Mouse (Mus musculus) megakaryocyte, embryonic 14.5 days (primary cell): Measurements from ENCODE around the gene Dpp6. TPM values are rescaled to one million over a fixed set of nuclear protein-coding genes. Genes with fewer than 3 reads are reported as not detected.

Experiments used
- H3K27me3 ChIP-seq: replicated peaks from 2 replicates; pipeline ENCODE3; 2012; ENCODE audit warnings: inconsistent platforms
- H3K36me3 ChIP-seq: replicated peaks from 2 replicates; pipeline ENCODE3; 2012; ENCODE audit warnings: low read length, inconsistent platforms, mixed read lengths
- H3K4me1 ChIP-seq: 2 replicates; pipeline ENCODE4 v1.6.1; 2012; ENCODE audit warnings: inconsistent platforms
- H3K4me3 ChIP-seq: replicated peaks from 2 replicates; pipeline ENCODE3; 2012; ENCODE audit warnings: moderate library complexity, mild to moderate bottlenecking, inconsistent platforms
- H3K9me3 ChIP-seq: 2 replicates; pipeline ENCODE4 v1.6.1; 2012; ENCODE audit warnings: inconsistent platforms
- FLI1 ChIP-seq: IDR thresholded peaks from 2 replicates; pipeline ENCODE4 v1.6.1; 2012; ENCODE audit warnings: low read length, inconsistent platforms, mixed read lengths
- GATA1 ChIP-seq: IDR thresholded peaks from 3 replicates; pipeline ENCODE4 v1.6.1; 2012; ENCODE audit warnings: mixed read lengths, low read length, inconsistent platforms, borderline replicate concordance
- polyA plus RNA-seq: library from polyadenylated mRNA; stranded (reverse); fragments of >175 nt; gene quantifications from 2 replicates; pipeline ENCODE4 v1.2.3, GENCODE M21; 2012; ENCODE audit warnings: low replicate concordance; ENCODE audit not compliant: insufficient read depth

Gene Dpp6
- polyA plus RNA-seq, 1 experiment = 0.12 TPM

DNA sequence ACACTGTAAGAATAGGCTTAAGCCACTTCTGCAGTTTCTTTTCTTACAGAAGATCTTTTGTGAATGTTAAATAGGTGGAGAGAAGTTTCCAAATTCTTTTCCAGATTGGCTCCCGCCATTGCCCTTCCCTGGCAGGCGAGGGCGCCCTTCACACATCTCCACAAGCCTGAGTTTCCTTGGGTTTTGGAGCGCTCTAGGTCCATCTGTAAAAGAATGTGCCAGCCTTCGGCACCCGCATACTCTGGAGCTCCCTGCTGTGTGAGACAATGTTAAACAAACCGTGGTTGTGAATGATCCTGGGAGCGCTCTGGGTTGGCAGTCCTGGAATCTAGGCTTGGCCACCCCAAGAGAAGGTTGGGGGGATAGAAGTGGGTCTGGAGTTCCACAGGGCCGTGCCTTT is 86.8 kb downstream of the Dpp6 start:
- 0 out of 2 replicates have a peak, but pooled peaks cover 3% of the 10 kb centered on the region for H3K9me3 ChIP-seq
- H3K4me3 ChIP-seq = no peak overlapping the region
- TF ChIP-seq GATA1 (no peak), FLI1 (no peak)
- peaks cover 14% of the 10 kb centered on the region for H3K27me3 ChIP-seq
- 0 out of 2 replicates have a peak, but pooled peaks cover 3% of the 10 kb centered on the region for H3K4me1 ChIP-seq
- H3K36me3 ChIP-seq = no peaks in the 10 kb centered on the region

DNA sequence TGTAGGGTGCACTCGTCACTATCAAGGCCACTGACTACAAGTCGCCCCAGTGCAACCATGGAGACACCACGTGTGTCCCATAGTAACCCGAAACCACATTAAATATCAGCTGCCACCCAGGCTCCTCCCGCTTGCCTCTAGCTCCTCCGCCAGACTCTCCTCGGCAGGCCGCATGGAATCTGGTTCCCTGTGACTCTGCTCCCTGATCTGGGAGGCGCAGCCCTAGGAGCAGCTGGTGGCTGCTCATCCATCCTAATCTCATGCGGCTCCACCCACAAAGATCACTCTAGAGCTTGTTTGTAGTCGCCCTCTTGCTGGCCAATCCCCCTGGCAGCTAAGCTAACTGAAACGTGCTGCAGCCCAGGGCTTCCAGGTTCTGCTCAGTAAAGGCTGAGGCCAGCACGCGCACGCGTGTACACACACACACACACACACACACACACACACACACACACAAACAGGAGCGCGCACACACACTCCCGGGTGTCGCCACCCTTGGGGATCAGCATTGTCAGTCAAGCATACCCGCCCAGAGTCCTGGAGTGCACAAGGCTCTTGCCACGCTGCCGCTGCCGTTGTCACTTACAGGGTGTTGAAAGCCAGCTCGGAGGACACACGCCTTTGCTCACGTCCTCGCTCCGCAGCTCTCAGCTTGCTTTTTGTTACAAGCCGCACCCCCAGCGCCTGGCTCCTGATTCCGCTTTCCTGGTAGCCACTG is 87.5 kb downstream of the Dpp6 start:
- Histone ChIP-seq H3K36me3 (no peaks in the 10 kb centered on the region), H3K27me3 (peaks cover 14% of the 10 kb centered on the region), H3K9me3 (0 out of 2 replicates have a peak, but pooled peaks cover 3% of the 10 kb centered on the region), H3K4me3 (peak overlapping the region; percentile 48), H3K4me1 (0 out of 2 replicates have a peak, but pooled peaks cover 3% of the 10 kb centered on the region)
- TF ChIP-seq GATA1 (no peak), FLI1 (no peak)

DNA sequence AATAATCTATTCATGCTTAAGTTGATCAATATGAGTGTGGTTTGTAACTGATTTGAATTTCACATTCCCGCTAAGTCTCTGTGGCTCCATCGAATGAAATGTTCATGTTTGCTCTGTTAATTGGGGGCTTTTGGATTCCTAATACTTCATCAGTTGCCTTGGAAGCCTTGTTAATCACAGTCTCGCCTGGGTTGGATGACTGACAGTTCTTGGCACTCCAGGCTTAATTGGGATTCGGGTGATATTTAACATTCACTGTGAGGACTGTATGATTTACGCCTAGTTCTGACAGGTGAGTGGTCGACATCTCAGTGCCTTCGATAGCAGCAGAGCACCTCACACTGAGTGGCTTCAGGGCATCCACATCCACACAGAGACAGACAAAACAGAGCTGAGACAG is 90.1 kb downstream of the Dpp6 start:
- Histone ChIP-seq H3K36me3 (no peaks in the 10 kb centered on the region), H3K9me3 (peaks cover 12% of the 10 kb centered on the region), H3K4me1 (0 out of 2 replicates have a peak, but pooled peaks cover 3% of the 10 kb centered on the region), H3K4me3 (no peak overlapping the region), H3K27me3 (peaks cover 14% of the 10 kb centered on the region)
- TF ChIP-seq GATA1 (no peak), FLI1 (no peak)

DNA sequence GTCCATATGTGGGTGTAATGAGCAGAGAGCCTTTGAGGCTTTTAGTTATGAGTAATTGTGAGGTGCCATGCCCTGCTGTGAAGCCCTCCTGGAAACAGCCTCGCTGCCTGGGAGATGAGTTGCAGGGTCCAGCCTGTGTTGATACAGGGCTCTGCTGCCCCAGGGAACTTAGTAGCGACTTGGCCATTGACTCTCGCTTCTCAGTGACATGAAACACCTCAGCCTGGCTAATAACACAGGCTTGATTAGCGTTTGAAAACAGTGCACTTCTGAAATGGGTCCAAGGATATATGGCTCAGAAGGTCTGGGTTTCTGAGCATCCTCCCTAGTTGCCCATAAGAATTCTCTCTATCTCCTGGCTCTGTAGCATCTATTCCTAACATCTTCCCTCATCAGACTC is 91.6 kb downstream of the Dpp6 start:
- peaks cover 14% of the 10 kb centered on the region for H3K27me3 ChIP-seq
- TF ChIP-seq FLI1 (no peak), GATA1 (no peak)
- peaks cover 12% of the 10 kb centered on the region for H3K9me3 ChIP-seq
- H3K4me1 ChIP-seq = 0 out of 2 replicates have a peak, but pooled peaks cover 3% of the 10 kb centered on the region
- no peak overlapping the region for H3K4me3 ChIP-seq
- H3K36me3 ChIP-seq = no peaks in the 10 kb centered on the region

DNA sequence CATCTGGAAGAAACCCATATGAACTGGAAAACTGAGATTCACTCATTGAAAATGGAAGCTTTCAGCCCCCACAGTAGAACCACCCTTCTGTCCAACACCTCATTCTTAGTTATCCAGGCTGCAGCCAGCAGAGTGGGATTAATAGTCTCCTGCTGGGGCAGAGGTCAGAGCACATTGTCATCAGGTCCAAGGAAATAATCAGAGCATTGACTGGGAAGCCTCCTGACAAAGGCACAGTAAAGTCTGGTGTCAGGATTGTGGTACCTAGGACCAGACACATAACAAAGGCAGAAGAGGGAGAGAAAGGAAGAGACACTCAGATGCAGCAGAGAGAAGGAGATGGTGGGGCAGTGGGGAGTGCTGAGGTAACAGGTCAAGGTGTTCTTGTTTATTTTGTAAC is 93.3 kb downstream of the Dpp6 start:
- H3K4me3 ChIP-seq = no peak overlapping the region
- H3K4me1 ChIP-seq = no peaks in the 10 kb centered on the region
- peaks cover 8% of the 10 kb centered on the region for H3K9me3 ChIP-seq
- no peaks in the 10 kb centered on the region for H3K27me3 ChIP-seq
- H3K36me3 ChIP-seq = no peaks in the 10 kb centered on the region
- TF ChIP-seq GATA1 (no peak), FLI1 (no peak)

DNA sequence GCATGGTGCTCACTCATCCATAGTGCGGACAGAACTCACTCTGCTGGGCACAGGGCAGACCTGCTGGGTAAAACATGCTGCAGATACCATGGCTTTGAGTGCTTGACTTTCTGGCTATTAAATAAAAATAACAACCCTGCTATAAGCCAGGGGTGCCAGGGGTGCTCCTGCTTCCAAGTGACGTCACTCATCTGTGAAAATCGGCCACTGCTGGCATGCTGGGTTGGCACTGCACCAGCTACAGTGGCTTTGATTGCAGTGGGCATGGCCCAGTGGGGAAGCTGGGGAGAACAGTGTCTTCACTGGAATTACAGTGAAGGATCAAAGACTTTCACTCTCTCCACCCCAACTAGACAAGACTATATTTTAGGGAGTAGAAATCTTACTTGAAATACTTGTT is 95.0 kb downstream of the Dpp6 start:
- TF ChIP-seq GATA1 (no peak), FLI1 (no peak)

DNA sequence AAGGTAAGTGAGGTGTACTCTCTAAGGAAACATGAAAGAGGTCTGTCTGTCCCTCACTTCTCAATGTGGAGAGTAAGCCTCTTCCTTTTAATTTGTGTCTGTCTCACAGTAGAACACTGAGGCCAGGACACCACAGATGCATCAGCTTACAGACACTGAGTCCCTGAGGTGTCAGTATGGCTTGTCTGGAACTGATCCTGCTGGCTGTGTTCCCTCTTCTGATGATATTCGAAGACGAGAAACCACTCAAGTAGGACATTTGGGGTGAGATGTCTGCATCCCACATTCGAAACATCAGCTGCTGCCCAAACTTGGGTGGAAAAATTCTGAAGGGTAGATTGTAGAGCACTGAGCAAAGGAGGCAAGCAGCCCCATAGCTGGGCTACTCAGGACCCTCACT is 101.8 kb downstream of the Dpp6 start:
- Histone ChIP-seq H3K9me3 (peaks cover 13% of the 10 kb centered on the region; the same call in 1 of the 2 replicates), H3K4me3 (no peak overlapping the region), H3K27me3 (no peaks in the 10 kb centered on the region), H3K36me3 (no peaks in the 10 kb centered on the region), H3K4me1 (no peaks in the 10 kb centered on the region)
- TF ChIP-seq FLI1 = no peak
- TF ChIP-seq GATA1 = no peak

More for the DNA sequence above, 95.0 kb downstream of the Dpp6 start:
- H3K4me3 ChIP-seq = peak overlapping the region; percentile 16
- no peaks in the 10 kb centered on the region for H3K4me1 ChIP-seq
- peaks cover 11% of the 10 kb centered on the region for H3K9me3 ChIP-seq
- H3K36me3 ChIP-seq = no peaks in the 10 kb centered on the region
- H3K27me3 ChIP-seq = no peaks in the 10 kb centered on the region

DNA sequence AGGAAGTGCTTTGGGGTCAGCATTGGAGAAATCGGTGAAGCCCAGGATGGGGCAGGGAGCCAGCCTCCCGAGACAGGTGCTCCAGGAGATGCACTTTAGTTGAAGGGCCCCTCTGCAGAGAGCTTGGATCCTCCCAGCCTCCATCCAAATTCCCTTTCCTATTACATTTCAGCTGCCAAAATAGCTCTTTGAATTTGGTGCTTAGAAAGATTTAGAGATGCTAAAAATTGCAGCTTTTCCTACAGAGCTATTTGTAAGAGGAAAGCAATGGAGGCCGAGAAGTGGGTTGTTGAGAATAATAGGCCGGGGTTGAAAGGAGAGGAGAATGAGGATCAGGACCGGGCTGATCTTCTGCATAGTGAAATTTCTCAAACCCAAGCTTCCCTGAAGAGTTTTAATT is 107.5 kb downstream of the Dpp6 start:
- Histone ChIP-seq H3K4me3 (no peak overlapping the region), H3K27me3 (no peaks in the 10 kb centered on the region), H3K4me1 (no peaks in the 10 kb centered on the region), H3K9me3 (peaks cover 19% of the 10 kb centered on the region), H3K36me3 (no peaks in the 10 kb centered on the region)
- no peak for TF ChIP-seq FLI1
- no peak for TF ChIP-seq GATA1

DNA sequence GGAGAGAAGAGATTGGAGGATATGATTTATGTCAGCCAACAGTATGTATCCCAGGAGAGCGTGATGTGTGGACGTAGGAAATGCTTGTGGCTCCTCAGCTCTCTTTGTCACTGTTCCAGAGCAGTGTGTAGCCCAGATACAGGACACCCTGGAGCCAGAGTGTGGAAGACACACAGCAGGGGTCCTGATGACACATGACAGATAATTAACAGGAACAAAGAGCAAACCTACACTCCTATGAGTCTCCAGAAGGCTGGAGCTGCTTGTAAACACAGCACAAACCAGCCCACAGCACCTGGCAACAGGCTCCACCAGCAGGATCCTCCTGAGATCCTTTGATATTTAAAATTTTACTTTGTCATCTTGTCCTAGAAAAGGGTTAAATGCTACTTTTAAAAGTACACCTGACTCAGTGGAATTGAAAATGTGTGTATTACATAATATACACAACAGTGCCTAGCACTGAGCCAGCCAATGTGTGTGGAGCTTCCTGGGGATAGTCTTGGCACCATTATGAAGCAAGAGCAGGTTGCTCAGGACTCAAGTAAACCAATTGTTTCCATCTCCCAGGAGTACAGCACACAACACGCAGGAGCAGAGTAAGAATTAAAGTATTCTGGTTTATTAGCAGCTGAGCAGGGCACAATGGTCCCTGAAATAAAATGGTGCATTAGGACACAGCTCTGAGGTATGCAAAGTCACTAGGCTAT is 115.6 kb downstream of the Dpp6 start:
- peaks cover 43% of the 10 kb centered on the region for H3K9me3 ChIP-seq

DNA sequence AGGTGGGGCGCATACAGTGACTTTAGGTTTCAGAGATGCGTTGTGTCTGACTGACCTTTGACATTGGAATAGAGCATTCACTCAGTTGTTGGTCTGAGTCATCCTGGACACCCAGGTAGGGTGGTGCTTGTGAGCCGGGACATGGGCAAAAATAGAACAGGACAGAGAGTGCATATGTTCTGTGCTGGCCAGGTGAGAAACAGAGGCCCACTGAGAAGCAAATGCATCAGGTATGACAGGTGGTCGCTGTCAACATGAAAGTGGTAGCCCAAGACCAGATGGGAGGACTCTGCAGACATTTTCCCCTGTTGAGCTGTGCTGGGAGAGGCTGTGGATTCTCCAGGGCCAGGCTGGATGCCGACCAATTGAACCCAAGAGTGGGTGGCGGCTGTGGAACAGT is 117.9 kb downstream of the Dpp6 start:
- Histone ChIP-seq H3K4me1 (no peaks in the 10 kb centered on the region), H3K9me3 (peaks cover 33% of the 10 kb centered on the region), H3K36me3 (no peaks in the 10 kb centered on the region), H3K4me3 (no peak overlapping the region), H3K27me3 (no peaks in the 10 kb centered on the region)
- TF ChIP-seq GATA1 (no peak), FLI1 (no peak)

More for the DNA sequence above, 115.6 kb downstream of the Dpp6 start:
- Histone ChIP-seq H3K27me3 (no peaks in the 10 kb centered on the region), H3K4me1 (no peaks in the 10 kb centered on the region), H3K36me3 (no peaks in the 10 kb centered on the region), H3K4me3 (no peak overlapping the region)
- TF ChIP-seq FLI1 (no peak), GATA1 (no peak)
